Mouse (Mus musculus) urinary bladder, postnatal 4 days (tissue): Measurements from ENCODE around the gene Ero1lb.

ENCODE experiments used
- DNase-seq, 2 experiments: peaks; one replicate each; pipeline ENCODE4 v3.0.0; 2021 to 2022; ENCODE audit warnings: low spot score in 2 of 2

Ero1lb gene

GRCm38 (mm10) chr13:12565621-12566390, at the start of gene Ero1lb:
Ero1lb (plus strand) TSS chr13:12565874.
- DNase-seq, result peak; percentile 95 to 96

- no peak for DNase-seq
These were observed 46.3 kb upstream of the Ero1lb start for GRCm38 (mm10) chr13:12519371-12519770.

- peak; percentile 56 to 75 for DNase-seq
These were observed 45.6 kb upstream of the Ero1lb start, which contains the start of gene Edaradd for GRCm38 (mm10) chr13:12519955-12520584. Edaradd (minus strand) TSS chr13:12520438.

- no peak for DNase-seq
These were observed 43.3 kb upstream of the Ero1lb start for GRCm38 (mm10) chr13:12522346-12522745.

DNA sequence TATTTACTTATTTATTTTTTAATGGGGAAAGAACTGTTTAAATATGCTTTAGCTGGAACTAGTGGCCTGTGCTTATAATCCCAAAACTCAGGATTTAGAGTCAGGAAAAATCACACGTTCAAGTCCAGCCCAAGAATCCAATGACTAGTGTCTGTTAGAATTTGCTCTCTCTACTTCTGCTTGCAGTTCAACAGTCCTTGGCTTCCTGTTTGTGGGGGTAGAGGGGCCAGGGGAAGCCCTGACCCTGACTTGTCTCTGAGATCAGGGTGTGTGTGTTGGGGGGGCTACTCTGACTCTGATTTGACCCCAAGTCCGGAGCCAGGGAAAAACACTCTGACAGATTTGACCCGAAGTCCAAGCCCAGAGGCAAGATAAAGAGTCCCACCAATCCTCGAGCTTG, 40.0 kb upstream of the Ero1lb start:
- DNase-seq, result no peak

GRCm38 (mm10) chr13:12534628-12535027, 31.0 kb upstream of the Ero1lb start:
- no peak for DNase-seq

- no peak for DNase-seq
These were observed 27.7 kb upstream of the Ero1lb start for GRCm38 (mm10) chr13:12537971-12538370.

- DNase-seq, result no peak
These were observed 26.0 kb upstream of the Ero1lb start for GRCm38 (mm10) chr13:12539716-12540115.

- no peak for DNase-seq
These were observed 25.6 kb upstream of the Ero1lb start for GRCm38 (mm10) chr13:12540119-12540518.

DNA sequence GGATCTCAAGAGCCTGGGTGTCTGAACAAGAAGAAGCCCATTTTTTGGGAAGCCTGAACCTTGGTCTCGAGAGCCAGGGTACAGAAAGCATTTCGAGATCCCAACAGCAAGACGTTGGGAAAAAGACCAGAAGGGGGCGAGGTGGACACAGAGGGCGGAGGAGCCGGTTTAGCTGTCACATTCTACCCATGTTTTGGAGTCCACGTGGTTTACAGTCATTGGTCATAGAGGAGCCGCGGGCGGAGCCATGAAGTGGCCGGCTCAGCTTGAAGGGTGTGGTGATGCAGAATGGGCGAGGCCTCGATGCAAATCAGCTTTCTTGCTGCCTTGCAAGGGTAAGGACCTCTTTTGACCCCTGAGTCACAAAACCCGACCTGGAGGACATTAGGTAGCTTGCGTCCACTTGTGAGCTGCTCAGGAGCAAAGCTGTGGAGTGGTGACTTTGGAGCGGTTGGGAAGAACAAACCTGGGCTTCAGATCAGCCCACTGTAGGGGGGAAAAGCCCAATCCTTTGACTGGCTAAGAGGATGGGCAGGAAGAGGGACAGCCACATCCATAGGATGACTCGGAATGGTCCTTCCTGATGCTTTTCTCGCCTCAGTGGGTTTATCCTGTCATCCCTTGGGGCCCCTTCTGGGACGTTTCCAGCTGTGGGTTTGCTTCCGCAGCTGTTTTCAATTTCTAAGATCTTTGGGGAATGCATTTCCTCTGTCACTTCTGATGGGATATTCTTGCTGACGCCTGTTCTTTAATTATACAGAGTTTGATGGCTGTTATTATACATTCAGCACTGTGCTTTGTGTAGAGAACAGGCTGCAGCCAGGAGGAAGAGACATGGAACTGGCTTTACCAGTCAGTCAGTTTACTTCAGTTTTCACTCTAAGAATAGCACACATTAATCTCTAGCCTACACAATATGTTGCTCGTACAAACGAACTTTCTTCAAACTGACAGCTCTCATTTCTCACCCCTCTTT, 23.4 kb upstream of the Ero1lb start:
- peak; percentile 54 to 66 for DNase-seq

GRCm38 (mm10) chr13:12543246-12543645, 22.4 kb upstream of the Ero1lb start:
- DNase-seq, result no peak

DNA sequence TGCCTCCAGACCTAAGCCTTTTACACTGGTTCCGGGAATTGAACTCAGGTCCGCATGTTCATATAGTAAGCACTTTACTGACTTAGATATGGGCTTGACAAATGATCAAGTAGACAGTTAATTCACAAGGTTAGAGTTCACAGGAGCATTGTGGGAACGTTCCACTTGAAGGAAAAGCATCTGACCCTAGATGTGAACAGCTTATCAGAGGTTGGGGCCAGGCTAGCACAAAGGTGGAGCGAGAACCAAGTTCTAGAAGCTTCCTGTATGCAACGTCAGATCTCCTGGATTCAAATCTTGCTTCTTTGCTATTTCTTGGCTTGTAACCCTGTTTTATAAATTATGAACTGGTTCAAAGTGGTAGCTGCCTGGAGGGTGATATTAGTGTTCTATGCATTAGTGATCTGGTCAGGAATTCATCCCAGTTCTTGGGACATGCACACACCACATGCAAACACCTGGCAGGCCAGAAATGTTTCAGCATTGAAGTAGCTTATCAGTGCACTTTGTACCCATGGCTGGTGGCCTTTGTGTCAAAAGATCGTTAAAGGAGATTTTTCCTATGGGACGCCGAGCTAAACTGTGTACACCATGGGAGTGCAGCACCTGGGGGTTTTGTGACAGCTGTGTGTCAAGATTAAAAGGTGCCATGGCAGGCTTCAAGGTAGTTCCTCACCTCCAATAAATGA, 21.6 kb upstream of the Ero1lb start:
- no peak for DNase-seq

- no peak for DNase-seq
These were observed 11.5 kb upstream of the Ero1lb start for GRCm38 (mm10) chr13:12554211-12554610.

DNA sequence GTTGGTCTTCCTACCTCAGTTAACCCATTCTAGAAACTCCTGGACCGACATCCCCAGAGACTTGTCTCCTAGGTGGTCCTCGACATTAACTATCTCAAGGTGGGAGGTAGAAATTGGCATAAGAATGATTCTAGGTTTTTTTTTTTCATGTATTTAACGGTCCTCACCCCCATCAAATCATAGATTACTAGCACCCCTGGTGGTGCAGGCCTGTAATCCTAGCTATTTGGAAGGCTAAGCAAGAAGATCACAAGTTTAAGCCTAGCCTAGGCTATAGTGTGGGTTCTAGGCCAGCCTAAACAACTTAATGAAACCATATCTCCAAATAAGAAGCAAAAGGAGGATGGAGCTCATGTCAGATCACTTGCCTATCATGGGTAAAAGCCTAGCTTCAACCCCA, 6.6 kb upstream of the Ero1lb start:
- DNase-seq, result no peak

DNA sequence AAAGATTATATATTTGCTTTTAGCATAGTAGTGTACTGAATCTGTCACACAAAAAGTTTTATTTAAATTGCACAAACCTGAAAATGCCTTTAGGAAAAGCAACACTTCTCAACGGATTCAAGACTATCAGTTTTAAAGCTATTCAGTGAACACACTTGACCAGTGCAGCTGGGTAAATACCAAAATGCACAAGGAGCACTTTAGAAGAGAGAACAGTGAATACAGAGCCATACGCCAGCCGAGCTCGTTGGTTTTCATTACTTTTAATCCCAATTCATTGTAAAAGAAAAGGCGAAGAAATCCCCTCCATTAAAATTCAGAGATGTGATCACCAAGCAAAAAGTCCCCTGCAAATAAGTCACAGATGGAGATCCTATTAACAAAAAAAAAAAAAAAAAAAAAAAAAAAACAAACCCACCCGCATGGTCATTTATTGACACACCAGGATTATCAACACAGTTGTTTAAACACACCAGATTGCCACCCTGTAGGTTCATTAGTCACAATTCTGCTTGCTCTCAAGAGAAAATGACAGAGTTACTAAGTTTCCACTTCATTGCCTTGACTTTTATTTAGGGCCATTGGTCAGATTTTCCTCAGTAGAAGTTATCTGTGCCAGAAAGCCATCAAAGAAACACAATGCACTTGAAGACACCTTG, 6.1 kb upstream of the Ero1lb start:
- no peak for DNase-seq

- DNase-seq, result no peak
These were observed 3.9 kb upstream of the Ero1lb start for GRCm38 (mm10) chr13:12561729-12562128.

DNA sequence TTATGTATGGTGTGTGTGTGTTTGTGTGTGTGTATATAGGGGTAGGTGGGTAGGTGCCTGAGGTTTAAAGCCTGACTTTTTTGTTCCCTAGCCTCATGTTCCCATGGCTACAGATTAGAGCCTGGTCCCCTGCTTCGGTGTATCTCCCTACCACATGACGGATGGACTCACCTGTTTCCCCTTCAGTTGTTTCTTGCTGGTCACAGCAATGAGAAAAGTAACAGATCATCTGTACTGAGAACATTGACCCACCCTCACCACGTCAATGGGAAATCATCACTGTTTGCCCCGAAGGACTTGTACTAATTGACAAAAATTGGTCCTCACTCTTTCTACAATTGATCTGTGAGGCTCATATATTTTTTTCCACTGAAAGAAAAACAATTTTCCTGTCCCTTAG, 3.4 kb upstream of the Ero1lb start:
- DNase-seq, result no peak

GRCm38 (mm10) chr13:12567936-12568335, 2.3 kb downstream of the Ero1lb start:
- no peak for DNase-seq

DNA sequence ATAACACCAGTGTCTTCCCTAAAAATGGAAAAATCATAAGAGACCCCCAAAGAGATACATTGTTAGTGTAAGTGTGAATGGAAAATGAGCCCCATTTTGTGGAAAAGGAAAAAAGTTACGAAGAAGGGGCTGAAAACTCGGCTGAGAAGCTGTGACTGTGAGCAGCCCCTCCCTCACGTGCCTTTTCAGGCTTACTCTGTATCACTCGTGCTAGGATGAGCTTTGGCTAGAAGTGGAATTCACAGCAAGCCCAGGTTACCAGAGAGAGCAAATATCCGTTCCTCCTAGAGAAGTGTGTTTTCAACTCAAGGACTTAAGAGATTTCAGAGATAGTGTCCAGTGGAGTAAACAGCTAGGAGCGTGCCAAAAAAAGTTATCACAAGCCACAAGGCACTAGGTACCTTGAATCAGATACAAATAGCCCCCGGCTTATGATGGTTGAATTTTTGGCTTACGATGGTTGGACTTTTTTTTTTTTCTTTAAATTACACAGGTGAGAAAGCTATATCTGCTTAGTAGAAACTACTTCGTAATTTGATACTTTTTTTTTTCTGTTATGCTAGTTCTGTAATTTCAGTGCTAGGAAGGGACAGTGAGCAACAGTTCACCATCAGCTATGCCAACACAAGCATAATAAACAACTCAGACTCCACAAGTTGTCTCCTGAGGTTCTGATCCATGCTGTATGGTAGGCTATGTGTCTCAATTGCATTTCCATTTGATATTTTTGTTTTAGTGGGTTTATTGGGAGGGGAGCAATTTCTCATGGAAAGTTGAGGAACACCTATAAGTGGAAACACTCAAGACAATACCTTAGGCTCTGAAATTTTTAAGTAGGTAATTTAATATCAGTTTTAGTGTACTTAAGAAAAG, 3.2 kb downstream of the Ero1lb start:
- DNase-seq, result no peak

GRCm38 (mm10) chr13:12569741-12570140, 4.1 kb downstream of the Ero1lb start:
- no peak for DNase-seq
